In genomic region chr6:50505531-50505930, GRCm38 (mm10) we compare ENCODE assay signal across 24 mouse cellular contexts. TPM values are rescaled to one million over a fixed set of nuclear protein-coding genes. Genes with fewer than 3 reads are reported as not detected.
DNase-seq lines count a peak whose midpoint lies in the region; ATAC-seq and TF ChIP-seq lines count a peak whose summit lies in the region.
"Had no signal": no experiment of that assay in that cellular context is flagged by ENCODE, and none has a peak within 500 bp of the region (broad histone marks: within the 10 kb centered on the region; RNA-seq: fewer than 3 reads in every experiment).

No protein-coding gene starts in this region.

- TF ChIP-seq EP300 in liver, embryonic 14.5 days (IDR thresholded peaks at IDR 0.05; ENCODE audit: low read depth): no peak

- no peak overlapping the region for H3K9ac ChIP-seq in heart, embryonic 12.5 days
- H3K9ac ChIP-seq in liver, embryonic 11.5 days (ENCODE audit: low read depth, low read length): peak overlapping the region; percentile 52
- H3K9ac ChIP-seq in liver, embryonic 14.5 days (replicated peaks): no peak overlapping the region
- H3K9ac ChIP-seq: embryonic facial prominence, embryonic 12.5 days; embryonic facial prominence, embryonic 15.5 days; forebrain, embryonic 12.5 days; forebrain, embryonic 15.5 days; heart, embryonic 13.5 days; hindbrain, embryonic 12.5 days; hindbrain, embryonic 15.5 days had no signal

- WGBS in heart, embryonic 12.5 days: 83% methylated on average over 5 of the region's 5 CpGs
- WGBS in liver, embryonic 11.5 days: 70% methylated on average over 5 of the region's 5 CpGs
- WGBS in liver, embryonic 14.5 days (ENCODE audit: insufficient replicate concordance): 59% methylated on average over 5 of the region's 5 CpGs
- 88% methylated on average over 5 of the region's 5 CpGs for WGBS in midbrain, embryonic 10.5 days

- H3K4me1 ChIP-seq in heart, embryonic 12.5 days (replicated peaks): no peaks in the 10 kb centered on the region
- no peaks in the 10 kb centered on the region for H3K4me1 ChIP-seq in liver, embryonic 11.5 days (replicated peaks; ENCODE audit: control insufficient read depth, insufficient read depth, low read length)
- peaks cover 0 to 5% of the 10 kb centered on the region in 2 experiments; a peak in 1 of 4 replicates for H3K4me1 ChIP-seq in liver, embryonic 14.5 days (replicated peaks; ENCODE audit: control insufficient read depth in 2 of 2, insufficient read depth in 2 of 2, low read length in 1 of 2)
- H3K4me1 ChIP-seq in midbrain, embryonic 10.5 days: no peaks in the 10 kb centered on the region
- H3K4me1 ChIP-seq: embryonic facial prominence, embryonic 12.5 days; embryonic facial prominence, embryonic 15.5 days; forebrain, embryonic 12.5 days; forebrain, embryonic 15.5 days; heart, embryonic 13.5 days; hindbrain, embryonic 12.5 days had no signal

- H3K36me3 ChIP-seq in heart, embryonic 12.5 days: no peaks in the 10 kb centered on the region
- H3K36me3 ChIP-seq in liver, embryonic 11.5 days (ENCODE audit: control insufficient read depth, insufficient read depth, low read length): no peaks in the 10 kb centered on the region
- H3K36me3 ChIP-seq in liver, embryonic 14.5 days (replicated peaks; ENCODE audit: control insufficient read depth, insufficient read depth, low read depth): no peaks in the 10 kb centered on the region
- no peaks in the 10 kb centered on the region for H3K36me3 ChIP-seq in midbrain, embryonic 10.5 days
- H3K36me3 ChIP-seq: embryonic facial prominence, embryonic 12.5 days; embryonic facial prominence, embryonic 15.5 days; forebrain, embryonic 12.5 days; forebrain, embryonic 15.5 days; heart, embryonic 13.5 days; hindbrain, embryonic 12.5 days; hindbrain, embryonic 15.5 days had no signal

- no peak for TF ChIP-seq CTCF in liver, embryonic 14.5 days (IDR thresholded peaks at IDR 0.05; ENCODE audit: low read depth)

- H3K9me3 ChIP-seq in heart, embryonic 12.5 days (replicated peaks): no peaks in the 10 kb centered on the region
- H3K9me3 ChIP-seq in liver, embryonic 11.5 days (ENCODE audit: control insufficient read depth, low read length): no peaks in the 10 kb centered on the region
- no peaks in the 10 kb centered on the region for H3K9me3 ChIP-seq in liver, embryonic 14.5 days (ENCODE audit: control insufficient read depth, low read length)
- H3K9me3 ChIP-seq in midbrain, embryonic 10.5 days (replicated peaks): no peaks in the 10 kb centered on the region
- H3K9me3 ChIP-seq: embryonic facial prominence, embryonic 12.5 days; embryonic facial prominence, embryonic 15.5 days; forebrain, embryonic 12.5 days; forebrain, embryonic 15.5 days; heart, embryonic 13.5 days; hindbrain, embryonic 12.5 days; hindbrain, embryonic 15.5 days had no signal

- no peak overlapping the region for H3K27ac ChIP-seq in heart, embryonic 12.5 days (ENCODE audit: poor library complexity, severe bottlenecking)
- H3K27ac ChIP-seq in liver, embryonic 11.5 days (ENCODE audit: low read depth, low read length): no peak overlapping the region
- H3K27ac ChIP-seq in liver, embryonic 14.5 days: no peak overlapping the region
- no peak overlapping the region for H3K27ac ChIP-seq in midbrain, embryonic 10.5 days (replicated peaks)
- H3K27ac ChIP-seq: embryonic facial prominence, embryonic 15.5 days; forebrain, embryonic 12.5 days; forebrain, embryonic 15.5 days; heart, embryonic 13.5 days; hindbrain, embryonic 12.5 days; hindbrain, embryonic 15.5 days had no signal

- no peak overlapping the region for H3K4me3 ChIP-seq in heart, embryonic 12.5 days
- H3K4me3 ChIP-seq in liver, embryonic 11.5 days (ENCODE audit: low read depth, low read length): peak overlapping the region; percentile 32
- H3K4me3 ChIP-seq in liver, embryonic 14.5 days (ENCODE audit: insufficient read depth in 1 of 2, low read depth in 2 of 2, low read length in 2 of 2): peak overlapping the region in 1 of 2 experiments; percentile 14; a peak in 2 of 4 replicates
- no peak overlapping the region for H3K4me3 ChIP-seq in midbrain, embryonic 10.5 days
- H3K4me3 ChIP-seq: embryonic facial prominence, embryonic 12.5 days; embryonic facial prominence, embryonic 15.5 days; forebrain, embryonic 12.5 days; forebrain, embryonic 15.5 days; heart, embryonic 13.5 days; hindbrain, embryonic 12.5 days; hindbrain, embryonic 15.5 days had no signal

- DNase-seq in heart, adult 11 months: peak; percentile 37
- no peak for DNase-seq in liver, embryonic 11.5 days (ENCODE audit: low spot score)
- no peak for DNase-seq in liver, embryonic 14.5 days (ENCODE audit: low read depth in 3 of 3, low spot score in 3 of 3)
- no peak for DNase-seq in cerebellum, adult 11 months
- no peak for DNase-seq in kidney, adult 8-10 months
- no peak for DNase-seq in midbrain, embryonic 10.5 days (ENCODE audit: low spot score)
- DNase-seq: adrenal gland, postnatal 10 days; adrenal gland, postnatal 36 days; cerebellum, adult 2 months; cerebellum, adult 9-11 months; cerebellum, postnatal 25 days; heart, adult 18-20 months; heart, postnatal 14 days; heart, postnatal 4 days had no signal

- no peak overlapping the region for H3K4me2 ChIP-seq in heart, embryonic 12.5 days
- peak overlapping the region; percentile 62 for H3K4me2 ChIP-seq in liver, embryonic 11.5 days
- peak overlapping the region; percentile 46 for H3K4me2 ChIP-seq in liver, embryonic 14.5 days (ENCODE audit: low read depth)
- H3K4me2 ChIP-seq: embryonic facial prominence, embryonic 12.5 days; embryonic facial prominence, embryonic 15.5 days; forebrain, embryonic 12.5 days; forebrain, embryonic 15.5 days; heart, embryonic 13.5 days; hindbrain, embryonic 12.5 days; hindbrain, embryonic 15.5 days had no signal

- no peak for ATAC-seq in heart, embryonic 12.5 days (ENCODE audit: insufficient number of reproducible peaks, low FRiP score)
- peak; percentile 69; the same call in 1 of the 2 replicates for ATAC-seq in liver, embryonic 11.5 days (replicated peaks; ENCODE audit: low FRiP score)
- no peak for ATAC-seq in liver, embryonic 14.5 days (ENCODE audit: insufficient read depth)
- ATAC-seq in megakaryocyte progenitor cell, adult 5-6 weeks (replicated peaks; ENCODE audit: poor library complexity): peak; percentile 50
- ATAC-seq: forebrain, embryonic 15.5 days; Patski had no signal

- no peaks in the 10 kb centered on the region for H3K27me3 ChIP-seq in heart, embryonic 12.5 days (replicated peaks)
- no peaks in the 10 kb centered on the region for H3K27me3 ChIP-seq in liver, embryonic 11.5 days (replicated peaks; ENCODE audit: control insufficient read depth, insufficient read depth, low read length)
- H3K27me3 ChIP-seq in liver, embryonic 14.5 days (ENCODE audit: control insufficient read depth, insufficient read depth, low read length): no peaks in the 10 kb centered on the region
- no peaks in the 10 kb centered on the region for H3K27me3 ChIP-seq in midbrain, embryonic 10.5 days (ENCODE audit: low read depth, poor library complexity, severe bottlenecking)
- H3K27me3 ChIP-seq: embryonic facial prominence, embryonic 12.5 days; embryonic facial prominence, embryonic 15.5 days; forebrain, embryonic 12.5 days; forebrain, embryonic 15.5 days; heart, embryonic 13.5 days; hindbrain, embryonic 12.5 days; hindbrain, embryonic 15.5 days; Patski had no signal

RNA-seq across cellular contexts. Expression of gene Osbpl3, which starts 49.5 kb away (rescaled TPM):
- 15.5 and 18.5 TPM in 2 replicates for polyA plus RNA-seq in heart, embryonic 12.5 days (2016; fragmentation: Nextera tagmentation; extraction: Ambion mirVana)
- 2.5 and 2.8 TPM in 2 replicates for polyA plus RNA-seq in liver, embryonic 11.5 days (2014; fragmentation: Nextera tagmentation; extraction: Ambion mirVana)
- 0.51 and 0.70 TPM in 2 replicates for polyA plus RNA-seq in liver, embryonic 14.5 days (2012; rRNA removed)
- 0.60 and 0.94 TPM in 2 replicates for polyA plus RNA-seq in liver, embryonic 14.5 days (2014; fragmentation: Nextera tagmentation; extraction: Ambion mirVana)
- 6.4 and 6.9 TPM in 2 replicates for total RNA-seq in megakaryocyte progenitor cell, adult 5-6 weeks (2015)
- total RNA-seq in megakaryocyte progenitor cell, adult 5-6 weeks (2017): 10.3 and 11.6 TPM in 2 replicates
- polyA plus RNA-seq in midbrain, embryonic 10.5 days (2016; fragmentation: Nextera tagmentation; extraction: Ambion mirVana): 6.7 and 7.3 TPM in 2 replicates

Comparison
In these comparisons a context has a peak if more than half of its experiments do, and no peak if none do; other contexts are left out.
1. ATAC-seq: peak in liver, embryonic 11.5 days (single experiment) and megakaryocyte progenitor cell, adult 5-6 weeks (single experiment); none in heart, embryonic 12.5 days (single experiment) and liver, embryonic 14.5 days (single experiment).